In the genomic region with DNA sequence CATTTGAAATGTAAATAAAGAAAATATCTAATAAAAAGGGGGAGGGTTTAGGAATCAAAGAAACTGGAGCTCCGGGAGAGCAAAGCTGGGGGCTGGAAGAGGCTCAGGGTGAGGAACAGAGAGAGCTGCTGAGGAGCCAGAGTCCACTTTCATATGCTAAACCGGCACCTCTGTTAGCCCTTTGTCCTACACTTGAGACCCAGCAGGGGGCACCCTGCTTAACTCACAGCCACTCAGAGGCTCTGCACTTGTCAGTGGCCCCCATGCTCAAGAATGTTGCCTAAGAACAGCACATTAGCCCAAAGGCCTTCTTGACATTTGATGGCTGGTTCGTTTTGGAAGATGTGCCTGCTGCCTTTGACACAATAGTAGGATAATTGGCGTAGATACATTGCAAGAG, we compare ENCODE assay signal across 8 mouse cellular contexts.
A peak's percentile ranks its signal among the peaks of the same experiment; 100 is the strongest.
DNase-seq lines count a peak whose midpoint lies in the region.

No protein-coding gene starts in this region.

- intact Hi-C loops in left cerebral cortex, postnatal 25 days (cut with DNase I), result no loop called here

- DNase-seq in adrenal gland, adult 2 months, result peak; percentile 13
- no peak for DNase-seq in adrenal gland, adult 8-10 months
- peak; percentile 24 for DNase-seq in kidney, adult 18-20 months
- no peak for DNase-seq in kidney, adult 11 months
- DNase-seq in ovary, postnatal 36 days (ENCODE audit: low spot score), result peak; percentile 12
- DNase-seq in ovary, postnatal 14 days (ENCODE audit: low spot score), result no peak
- no peak for DNase-seq in frontal cortex, postnatal 36 days (ENCODE audit: low spot score in 2 of 2)
- DNase-seq in left cerebral cortex, postnatal 25 days (ENCODE audit: low spot score in 2 of 2), result no peak

Comparison
In these comparisons a context has a peak if more than half of its experiments do, and no peak if none do; other contexts are left out.
1. DNase-seq: peak in adrenal gland, adult 2 months (single experiment), kidney, adult 18-20 months (single experiment) and ovary, postnatal 36 days (single experiment); none in adrenal gland, adult 8-10 months (single experiment), kidney, adult 11 months (single experiment), ovary, postnatal 14 days (single experiment), frontal cortex, postnatal 36 days (0 of 2) and left cerebral cortex, postnatal 25 days (0 of 2).